Comparison of ENCODE assay signal across 8 mouse cellular contexts in the genomic region with DNA sequence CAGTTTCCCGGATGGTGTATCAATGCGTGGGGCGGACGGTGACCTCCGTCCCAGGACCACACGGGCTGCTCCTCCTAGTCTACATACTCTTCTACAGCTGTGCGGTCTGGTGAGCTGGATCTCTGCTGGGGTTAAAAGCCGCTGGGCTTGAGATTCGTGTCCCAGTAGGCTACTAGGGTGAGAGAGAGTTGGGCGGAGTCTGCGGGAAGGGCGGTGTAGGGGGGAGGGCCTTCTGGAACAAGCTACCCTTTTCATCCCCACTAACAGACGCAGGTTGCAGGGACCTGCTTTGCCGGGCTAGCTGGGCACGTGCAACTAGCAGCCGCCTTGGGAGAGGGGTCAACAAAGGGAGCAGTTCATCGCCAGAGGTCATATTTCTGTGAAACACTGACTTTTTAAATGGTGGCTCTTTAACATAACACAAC. TPM values are rescaled to one million over a fixed set of nuclear protein-coding genes. Genes with fewer than 3 reads are reported as not detected.
A peak's percentile ranks its signal among the peaks of the same experiment; 100 is the strongest.
DNase-seq lines count a peak whose midpoint lies in the region; ATAC-seq and TF ChIP-seq lines count a peak whose summit lies in the region.

A gene (minus strand): TSS at position 165 of the 425 bp plus-strand sequence.

- no peak within 1 kb of the TSS for H3K9ac ChIP-seq in heart, embryonic 12.5 days
- H3K9ac ChIP-seq in kidney, embryonic 14.5 days (ENCODE audit: low read depth, low read length) = peak within 1 kb of the TSS; percentile 42
- peak within 1 kb of the TSS; percentile 32; the same call in 1 of the 2 replicates for H3K9ac ChIP-seq in lung, postnatal 0 days (replicated peaks; ENCODE audit: low read depth)

- no peak within 1 kb of the TSS for H3K27ac ChIP-seq in heart, embryonic 12.5 days (ENCODE audit: poor library complexity, severe bottlenecking)
- H3K27ac ChIP-seq in kidney, embryonic 14.5 days (ENCODE audit: low read depth, low read length) = no peak within 1 kb of the TSS
- H3K27ac ChIP-seq in lung, postnatal 0 days (ENCODE audit: low read length) = no peak within 1 kb of the TSS

- TF ChIP-seq EP300 in lung, postnatal 0 days (IDR thresholded peaks at IDR 0.05) = no peak

- no peaks in the 10 kb centered on the region for H3K9me3 ChIP-seq in heart, embryonic 12.5 days (replicated peaks)
- no peaks in the 10 kb centered on the region for H3K9me3 ChIP-seq in kidney, embryonic 14.5 days (ENCODE audit: control insufficient read depth, low read length)
- H3K9me3 ChIP-seq in lung, postnatal 0 days (ENCODE audit: low read length) = no peaks in the 10 kb centered on the region

- ATAC-seq in common myeloid progenitor, adult 5-6 weeks (replicated peaks; ENCODE audit: low read depth, poor library complexity, severe bottlenecking) = peak; percentile 85
- ATAC-seq in heart, embryonic 12.5 days (ENCODE audit: insufficient number of reproducible peaks, low FRiP score) = peak; percentile 53; the same call in 1 of the 2 replicates
- ATAC-seq in kidney, embryonic 14.5 days (ENCODE audit: low FRiP score, low TSS enrichment) = peak; percentile 86
- ATAC-seq in lung, postnatal 0 days = peak; percentile 83

- peaks cover 65% of the 10 kb centered on the region for H3K27me3 ChIP-seq in heart, embryonic 12.5 days (replicated peaks)
- peaks cover 33% of the 10 kb centered on the region for H3K27me3 ChIP-seq in kidney, embryonic 14.5 days (ENCODE audit: control insufficient read depth, insufficient read depth, low read length)
- no peaks in the 10 kb centered on the region for H3K27me3 ChIP-seq in lung, postnatal 0 days (replicated peaks; ENCODE audit: insufficient read depth, low read length)

- no peaks in the 10 kb centered on the region for H3K36me3 ChIP-seq in heart, embryonic 12.5 days
- no peaks in the 10 kb centered on the region for H3K36me3 ChIP-seq in kidney, embryonic 14.5 days (ENCODE audit: control insufficient read depth, insufficient read depth, low read length)
- no peaks in the 10 kb centered on the region for H3K36me3 ChIP-seq in lung, postnatal 0 days (ENCODE audit: insufficient read depth, low read length)

- peak; percentile 25 to 34 for DNase-seq in CD8-positive naive resting alpha-beta T cell, adult 2 months (ENCODE audit: low read depth in 2 of 2, low spot score in 2 of 2)
- peak; percentile 50 for DNase-seq in lung, postnatal 0 days (ENCODE audit: low spot score)
- peak; percentile 21 for DNase-seq in retina, embryonic 14.5 days (ENCODE audit: low spot score)
- no peak for DNase-seq in gastrocnemius, postnatal 25 days
- DNase-seq in cerebellum, postnatal 36 days = no peak

- peaks cover 4% of the 10 kb centered on the region; the same call in 1 of the 2 replicates for H3K4me1 ChIP-seq in heart, embryonic 12.5 days (replicated peaks)
- 0 out of 2 replicates have a peak, but pooled peaks cover 8% of the 10 kb centered on the region for H3K4me1 ChIP-seq in kidney, embryonic 14.5 days (ENCODE audit: control insufficient read depth, insufficient read depth, low read length)
- no peaks in the 10 kb centered on the region; the same call in 1 of the 2 replicates for H3K4me1 ChIP-seq in lung, postnatal 0 days (ENCODE audit: insufficient read depth, low read depth, low read length)

- TF ChIP-seq CTCF in lung, postnatal 0 days (IDR thresholded peaks at IDR 0.05) = no peak

- WGBS in heart, embryonic 12.5 days = 2% methylated on average over 17 of the region's 17 CpGs
- WGBS in kidney, embryonic 14.5 days = under 1% methylated on average over 17 of the region's 17 CpGs
- WGBS in lung, postnatal 0 days = 2% methylated on average over 17 of the region's 17 CpGs

- peak within 1 kb of the TSS; percentile 31 for H3K4me3 ChIP-seq in heart, embryonic 12.5 days
- H3K4me3 ChIP-seq in kidney, embryonic 14.5 days (ENCODE audit: low read length) = peak within 1 kb of the TSS; percentile 39
- peak within 1 kb of the TSS; percentile 43 for H3K4me3 ChIP-seq in lung, postnatal 0 days (ENCODE audit: low read depth, low read length)

- peak within 1 kb of the TSS; percentile 61 for H3K4me2 ChIP-seq in heart, embryonic 12.5 days
- peak within 1 kb of the TSS; percentile 58 for H3K4me2 ChIP-seq in kidney, embryonic 14.5 days (replicated peaks; ENCODE audit: low read depth, low read length)
- H3K4me2 ChIP-seq in lung, postnatal 0 days (replicated peaks; ENCODE audit: low read depth, low read length) = peak within 1 kb of the TSS; percentile 78

RNA-seq across cellular contexts. Expression of the gene that starts here (rescaled TPM):
- total RNA-seq in common myeloid progenitor, adult 5-6 weeks (2017) = not detected in 2 replicates
- 0.23 and 0.32 TPM in 2 replicates for polyA plus RNA-seq in heart, embryonic 12.5 days (2016; fragmentation: Nextera tagmentation; extraction: Ambion mirVana)
- 0.14 and 0.24 TPM in 2 replicates for polyA plus RNA-seq in kidney, embryonic 14.5 days (2014; fragmentation: Nextera tagmentation; extraction: Ambion mirVana)
- polyA plus RNA-seq in lung, postnatal 0 days (2015; fragmentation: Nextera tagmentation; extraction: Ambion mirVana) = 2.5 and 2.6 TPM in 2 replicates
- total RNA-seq in gastrocnemius, postnatal 25 days (2021) = under 1 TPM; 0.20 to 0.24 TPM

Comparison
In these comparisons a context has a peak if more than half of its experiments do, and no peak if none do; other contexts are left out.
1. Peak in ATAC-seq in common myeloid progenitor, adult 5-6 weeks; RNA of the gene not detected or under 1 TPM.
2. Peak in ATAC-seq, H3K4me3 ChIP-seq and H3K4me2 ChIP-seq in heart, embryonic 12.5 days; RNA of the gene not detected or under 1 TPM.
3. Peak in ATAC-seq, H3K4me3 ChIP-seq, H3K9ac ChIP-seq and H3K4me2 ChIP-seq in kidney, embryonic 14.5 days; RNA of the gene not detected or under 1 TPM.
4. DNase-seq: peak in CD8-positive naive resting alpha-beta T cell, adult 2 months (2 of 2), lung, postnatal 0 days (single experiment) and retina, embryonic 14.5 days (single experiment); none in gastrocnemius, postnatal 25 days (single experiment) and cerebellum, postnatal 36 days (0 of 2).
5. Peak in every context shown above with its lines, with median percentiles within 50 percentile points of each other: ATAC-seq, H3K4me2 ChIP-seq and H3K4me3 ChIP-seq.